Mouse (Mus musculus): Measurements from ENCODE around the gene Ust.

GRCm38 (mm10) chr10:8477936-8478335 lies 40.7 kb downstream of the Ust start:
- TF ChIP-seq CTCF (IDR thresholded peaks at IDR 0.05) (no peak), POLR2A (IDR thresholded peaks at IDR 0.05; ENCODE audit: insufficient read depth, low read depth, low read length) (no peak), EP300 (IDR thresholded peaks at IDR 0.05; ENCODE audit: insufficient read depth, low read depth, low read length) (no peak)

Measured in heart, adult 2 months (tissue).